21 mouse cellular contexts compared by ENCODE assay signal in the genomic region with DNA sequence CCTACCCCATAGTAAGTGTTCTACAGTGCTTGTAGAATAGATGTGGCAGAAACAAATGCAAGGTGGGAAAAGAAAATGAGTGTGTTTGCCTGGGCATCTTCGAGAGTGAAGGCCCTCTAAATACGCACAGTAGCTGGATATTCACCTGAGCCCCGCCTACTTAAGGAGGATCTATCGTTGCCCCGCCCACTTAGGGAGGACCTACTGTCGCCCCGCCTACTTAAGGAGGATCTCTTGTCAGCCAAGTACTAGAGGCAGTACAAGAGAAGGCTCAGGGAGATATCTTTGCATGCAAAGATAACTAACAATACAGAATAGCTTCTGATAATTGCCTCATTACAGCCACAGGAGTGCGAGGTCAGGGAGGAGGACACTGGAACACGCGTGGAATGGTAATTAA. TPM values are rescaled to one million over a fixed set of nuclear protein-coding genes. Genes with fewer than 3 reads are reported as not detected.
DNase-seq lines count a peak whose midpoint lies in the region; ATAC-seq and TF ChIP-seq lines count a peak whose summit lies in the region.
"Had no signal": no experiment of that assay in that cellular context is flagged by ENCODE, and none has a peak within 500 bp of the region (broad histone marks: within the 10 kb centered on the region; RNA-seq: fewer than 3 reads in every experiment).

No protein-coding gene starts in this region.

- no peak overlapping the region for H3K27ac ChIP-seq in liver, embryonic 15.5 days (replicated peaks)
- H3K27ac ChIP-seq in intestine, embryonic 15.5 days: no peak overlapping the region
- H3K27ac ChIP-seq: embryonic facial prominence, embryonic 10.5 days; forebrain, embryonic 12.5 days; heart, embryonic 15.5 days; limb, embryonic 10.5 days; liver, embryonic 14.5 days; neural tube, embryonic 15.5 days had no signal

- ATAC-seq in liver, embryonic 15.5 days (ENCODE audit: insufficient read depth): peak; percentile 42; the same call in 1 of the 2 replicates
- ATAC-seq in intestine, embryonic 15.5 days: no peak

- no peak for TF ChIP-seq POLR2A in lung, adult 2 months (IDR thresholded peaks at IDR 0.05; ENCODE audit: borderline replicate concordance, extremely low read depth, low read depth, low read length)

- no peak overlapping the region for H3K9ac ChIP-seq in liver, embryonic 15.5 days
- no peak overlapping the region for H3K9ac ChIP-seq in intestine, embryonic 15.5 days
- H3K9ac ChIP-seq: forebrain, embryonic 12.5 days; heart, embryonic 15.5 days; liver, embryonic 14.5 days; neural tube, embryonic 15.5 days had no signal

- peak; percentile 20 for DNase-seq in lung, postnatal 10 days
- DNase-seq in lung, adult 2 months: no peak
- DNase-seq in Muller cell, postnatal 12 days (ENCODE audit: inconsistent ontology term): peak; percentile 47
- no peak for DNase-seq in frontal cortex, postnatal 10 days (ENCODE audit: low spot score in 2 of 2)
- no peak for DNase-seq in kidney, adult 11 months
- DNase-seq: adrenal gland, postnatal 36 days; cerebellum, adult 8-10 months; gastrocnemius, postnatal 25 days; kidney, adult 8-10 months; kidney, postnatal 25 days; lung, postnatal 36 days; thymus, adult 2 months had no signal

- 80% methylated on average over 10 of the region's 10 CpGs for WGBS in lung, adult 2 months
- 62% methylated on average over 10 of the region's 10 CpGs for WGBS in liver, embryonic 15.5 days (ENCODE audit: insufficient replicate concordance)
- WGBS in intestine, embryonic 15.5 days: 79% methylated on average over 10 of the region's 10 CpGs

- no peaks in the 10 kb centered on the region; the same call in 1 of the 2 replicates for H3K27me3 ChIP-seq in liver, embryonic 15.5 days
- H3K27me3 ChIP-seq in intestine, embryonic 15.5 days (replicated peaks): no peaks in the 10 kb centered on the region
- H3K27me3 ChIP-seq: forebrain, embryonic 12.5 days; heart, embryonic 15.5 days; neural tube, embryonic 15.5 days had no signal

- TF ChIP-seq CTCF in lung, adult 2 months (IDR thresholded peaks at IDR 0.05; ENCODE audit: insufficient read depth, low read length): no peak

- no peak overlapping the region for H3K4me3 ChIP-seq in lung, adult 2 months (replicated peaks; ENCODE audit: extremely low read depth, low read depth, low read length)
- H3K4me3 ChIP-seq in liver, embryonic 15.5 days (replicated peaks): no peak overlapping the region
- H3K4me3 ChIP-seq in intestine, embryonic 15.5 days (replicated peaks): no peak overlapping the region
- H3K4me3 ChIP-seq: embryonic facial prominence, embryonic 10.5 days; forebrain, embryonic 12.5 days; heart, embryonic 15.5 days; limb, embryonic 10.5 days; neural tube, embryonic 15.5 days had no signal

- peaks cover 4% of the 10 kb centered on the region; the same call in 1 of the 2 replicates for H3K9me3 ChIP-seq in liver, embryonic 15.5 days (replicated peaks)
- H3K9me3 ChIP-seq in intestine, embryonic 15.5 days: no peaks in the 10 kb centered on the region
- H3K9me3 ChIP-seq: heart, embryonic 15.5 days; limb, embryonic 10.5 days; neural tube, embryonic 15.5 days had no signal

- no peak overlapping the region for H3K4me2 ChIP-seq in liver, embryonic 15.5 days
- no peak overlapping the region for H3K4me2 ChIP-seq in intestine, embryonic 15.5 days (replicated peaks)
- H3K4me2 ChIP-seq: forebrain, embryonic 12.5 days; heart, embryonic 15.5 days; midbrain, embryonic 11.5 days; neural tube, embryonic 15.5 days had no signal

- H3K4me1 ChIP-seq in lung, adult 2 months (ENCODE audit: control insufficient read depth, insufficient read depth, low read length): no peaks in the 10 kb centered on the region
- peaks cover 9% of the 10 kb centered on the region; the same call in 1 of the 2 replicates for H3K4me1 ChIP-seq in liver, embryonic 15.5 days (replicated peaks)
- no peaks in the 10 kb centered on the region for H3K4me1 ChIP-seq in intestine, embryonic 15.5 days (replicated peaks)
- H3K4me1 ChIP-seq: embryonic facial prominence, embryonic 10.5 days; forebrain, embryonic 12.5 days; limb, embryonic 10.5 days; neural tube, embryonic 15.5 days had no signal

- no peaks in the 10 kb centered on the region for H3K36me3 ChIP-seq in liver, embryonic 15.5 days (replicated peaks)
- H3K36me3 ChIP-seq in intestine, embryonic 15.5 days: no peaks in the 10 kb centered on the region
- H3K36me3 ChIP-seq: embryonic facial prominence, embryonic 10.5 days; forebrain, embryonic 12.5 days; heart, embryonic 15.5 days; limb, embryonic 10.5 days; neural tube, embryonic 15.5 days had no signal

RNA-seq across cellular contexts. Expression of a gene that starts 17.4 kb away (rescaled TPM):
- polyA plus RNA-seq in lung, adult 2 months (2012; rRNA removed): 4.6 and 5.4 TPM in 2 replicates
- polyA plus RNA-seq in liver, embryonic 15.5 days (2015; fragmentation: Nextera tagmentation; extraction: Ambion mirVana): 2.1 and 2.2 TPM in 2 replicates
- polyA plus RNA-seq in intestine, embryonic 15.5 days (2015; fragmentation: Nextera tagmentation; extraction: Ambion mirVana): 1.0 and 1.3 TPM in 2 replicates

Comparison
In these comparisons a context has a peak if more than half of its experiments do, and no peak if none do; other contexts are left out.
1. DNase-seq: peak in lung, postnatal 10 days (single experiment) and Muller cell, postnatal 12 days (single experiment); none in lung, adult 2 months (single experiment), frontal cortex, postnatal 10 days (0 of 2) and kidney, adult 11 months (single experiment).